Mouse (Mus musculus) sigmoid colon, adult 10 weeks (tissue): Measurements from ENCODE around the gene Trip12. TPM values are rescaled to one million over a fixed set of nuclear protein-coding genes. Genes with fewer than 3 reads are reported as not detected.

Source experiments
- polyA plus RNA-seq: library from polyadenylated mRNA; stranded (reverse); fragments of 350-450 nt; fragmentation: Illumina TruSeq; extraction: RNeasy Lipid Tissue Mini Kit (QIAGEN cat#74804); gene quantifications from one replicate; pipeline ENCODE4 v1.2.3, GENCODE M21; 2014; ENCODE audit warnings: low read depth, low replicate concordance

Gene Trip12
- polyA plus RNA-seq: 268 TPM

GRCm38 (mm10) chr1:84840018-84840664 lies at the start of gene Trip12:
Gene Trip12 (minus strand): TSS chr1:84840516.

GRCm38 (mm10) chr1:84839309-84840017 lies 853 bp downstream of the Trip12 start, which contains the start of gene Fbxo36:
Gene Fbxo36 (plus strand): TSS chr1:84839841.

GRCm38 (mm10) chr1:84695517-84696411 lies 144.6 kb downstream of the Trip12 start, which contains the start of gene Dner:
Gene Dner (minus strand): TSS chr1:84696221.

Other genes starting within 250 kb of the Trip12 start
- 5.2 TPM for gene Dner, start 144.3 kb downstream of the Trip12 start, polyA plus RNA-seq
- 5.1 TPM for gene Fbxo36, start 675 bp downstream of the Trip12 start, polyA plus RNA-seq
- gene Slc16a14, start 94.6 kb upstream of the Trip12 start, polyA plus RNA-seq: not detected